Mouse (Mus musculus): ENCODE results near the gene Ccr9.
A peak's percentile ranks its signal among the peaks of the same experiment; 100 is the strongest.
"Not testable (repeated sequence)": the region's sequence is repeated elsewhere in the genome, so short reads cannot be mapped to it uniquely, and the experiment has no call there.

The Ccr9 gene

DNA sequence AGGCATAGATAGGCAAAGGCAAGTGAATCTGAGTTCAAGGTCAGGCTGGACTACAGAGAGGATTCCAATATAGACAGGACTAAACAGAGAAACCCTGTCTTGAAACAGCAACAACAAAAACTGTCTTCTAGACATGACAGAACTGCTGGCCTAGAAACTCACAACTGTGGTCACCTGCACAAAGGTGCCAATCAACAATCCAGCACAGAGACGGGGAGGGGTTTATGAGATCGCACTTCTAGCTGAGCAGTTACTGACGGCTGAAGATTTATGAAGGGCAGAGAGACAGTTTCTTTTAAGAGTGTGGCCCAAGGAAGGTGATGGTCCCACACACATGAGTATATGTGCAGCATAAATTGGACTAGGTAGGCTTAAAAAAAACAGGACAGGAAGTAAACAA lies 38.1 kb downstream of the Ccr9 start:
- DNase-seq (ENCODE audit: low read depth, low spot score): no peak

DNA sequence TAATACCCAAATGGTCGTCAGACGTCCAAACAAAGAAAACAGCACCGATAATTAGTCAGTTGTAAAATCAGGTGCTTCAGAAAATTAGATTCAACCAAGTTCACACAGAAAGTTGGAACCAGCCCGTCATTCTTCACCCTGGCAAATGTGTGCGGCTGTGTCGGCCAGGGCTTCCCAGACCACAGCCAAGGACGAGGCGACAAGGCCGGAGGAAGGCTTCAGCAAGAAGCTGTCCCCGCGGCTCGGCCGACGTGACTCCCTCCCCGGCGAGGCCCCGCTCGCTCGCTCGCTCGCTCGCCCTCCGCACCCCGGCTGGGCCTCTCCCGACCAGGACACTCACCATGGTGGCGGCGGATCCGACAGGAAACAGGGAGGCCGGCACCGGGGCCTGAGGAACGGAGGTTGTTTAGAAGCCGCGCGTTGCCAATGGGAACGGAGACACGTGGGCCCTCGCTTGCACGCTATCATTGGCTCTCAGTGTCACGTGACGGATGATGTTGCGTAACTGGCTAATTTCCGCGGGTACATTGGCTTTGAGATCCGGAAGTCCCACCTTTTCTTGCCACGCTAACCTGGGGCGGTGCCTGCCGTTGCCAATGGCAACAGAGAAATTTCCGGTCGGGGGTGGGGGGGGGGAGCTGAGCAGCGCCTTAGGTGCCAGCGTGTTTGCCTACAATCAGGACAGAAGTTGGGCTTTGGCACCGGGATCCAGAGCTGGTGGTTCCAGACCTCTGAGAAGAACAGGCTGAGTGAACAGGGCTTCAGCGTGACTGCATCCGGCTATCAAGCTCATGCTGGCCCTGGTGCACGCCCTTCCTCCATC lies 39.2 kb downstream of the Ccr9 start, which contains the start of gene Lztfl1:
Lztfl1 (minus strand) TSS at position 512 of the 823 bp plus-strand sequence.
- peak; percentile 99 for DNase-seq (ENCODE audit: low read depth, low spot score)

DNA sequence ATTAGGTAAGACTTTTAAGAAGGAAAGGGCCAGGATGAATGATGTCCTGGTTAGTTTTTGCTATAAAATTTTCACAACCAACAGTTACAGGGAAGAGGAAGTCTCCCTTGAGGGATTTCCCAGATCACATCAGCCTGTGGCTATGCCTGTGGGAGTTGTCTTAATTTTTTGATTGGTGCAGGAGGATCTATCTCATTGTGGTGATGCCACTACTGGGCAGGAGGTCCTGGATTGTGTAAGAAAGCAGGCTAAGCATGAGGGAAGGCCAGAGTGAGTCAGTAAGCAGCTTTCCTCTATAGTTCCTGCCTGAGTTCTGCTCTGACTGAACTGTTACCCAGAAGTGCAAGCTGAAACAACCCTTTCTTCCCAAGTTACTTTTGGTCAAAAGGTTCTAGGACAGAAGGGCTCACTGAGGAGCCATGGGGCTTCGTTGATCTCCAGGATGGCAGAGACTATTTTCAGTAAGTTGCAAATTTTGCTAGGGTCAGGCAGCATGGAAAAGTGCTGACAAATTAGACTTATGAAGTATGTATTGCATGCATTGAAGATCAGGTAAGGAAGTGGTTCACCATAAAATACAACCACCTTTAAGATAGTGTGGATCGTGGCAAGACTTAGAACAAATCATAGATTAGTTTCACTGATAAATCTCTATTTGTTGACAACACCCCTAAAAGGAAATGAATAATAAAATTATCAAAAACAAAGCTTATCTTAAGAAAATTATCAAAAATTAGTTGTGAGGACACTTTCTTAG lies 44.7 kb downstream of the Ccr9 start:
- no peak for DNase-seq (ENCODE audit: low read depth, low spot score)

DNA sequence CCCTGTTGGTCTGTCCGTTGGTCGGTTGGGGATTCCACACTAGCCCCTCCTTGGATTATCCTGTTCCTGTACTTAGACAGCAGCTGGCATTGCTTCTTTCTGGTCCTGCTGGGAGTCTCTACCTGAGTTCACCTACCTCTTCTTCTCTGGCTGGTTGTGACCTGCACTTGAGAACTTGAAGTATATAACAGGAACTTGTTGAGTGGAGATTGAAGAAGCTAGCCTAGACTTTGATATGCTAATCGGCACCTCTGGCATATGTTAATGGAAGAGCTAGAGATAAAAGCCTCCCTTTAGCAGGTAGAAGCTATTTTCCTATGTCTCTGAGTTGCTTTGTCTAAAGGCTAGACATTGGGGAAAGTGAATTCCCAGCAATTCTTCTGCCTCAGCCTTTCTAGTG lies 53.0 kb downstream of the Ccr9 start:
- DNase-seq (ENCODE audit: low read depth, low spot score): no peak

DNA sequence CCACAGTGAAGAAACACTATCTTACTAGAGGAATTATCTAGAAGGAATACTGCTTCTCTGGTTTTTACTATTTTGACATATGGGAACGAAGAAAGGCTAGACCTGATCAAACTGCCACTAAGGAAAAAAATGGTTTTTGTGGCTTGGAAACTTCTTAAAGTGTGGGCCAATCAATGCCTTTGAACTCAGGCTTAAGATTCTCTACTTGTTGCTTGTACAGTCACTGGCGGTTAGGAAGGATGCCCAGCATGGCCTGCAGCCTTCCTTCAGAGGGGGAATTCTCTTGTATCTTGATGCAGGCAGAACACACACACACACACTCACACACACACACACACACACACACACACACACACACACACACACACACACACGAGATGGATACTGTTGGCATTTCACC lies 55.9 kb downstream of the Ccr9 start:
- no peak for DNase-seq (ENCODE audit: low read depth, low spot score)

DNA sequence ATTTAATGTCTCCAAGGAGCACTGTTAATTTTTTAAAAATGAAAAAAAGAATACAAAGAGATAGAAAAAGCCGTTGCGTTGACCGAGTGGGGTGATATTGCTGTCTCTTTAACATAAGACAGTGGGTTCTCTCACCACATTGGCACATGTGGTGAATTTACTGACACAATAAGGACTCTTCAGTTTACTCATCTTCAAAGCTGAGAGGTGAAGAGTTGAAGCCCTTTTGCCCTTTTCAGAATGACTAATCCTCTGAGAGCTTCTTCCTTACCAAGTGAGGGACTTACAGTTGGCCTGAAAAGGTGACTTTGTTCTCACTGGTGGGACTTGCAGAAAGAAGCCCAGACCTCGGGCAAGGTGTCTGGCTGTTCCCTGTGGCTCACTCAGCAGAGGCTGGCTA lies 62.6 kb downstream of the Ccr9 start:
- DNase-seq (ENCODE audit: low read depth, low spot score): no peak

DNA sequence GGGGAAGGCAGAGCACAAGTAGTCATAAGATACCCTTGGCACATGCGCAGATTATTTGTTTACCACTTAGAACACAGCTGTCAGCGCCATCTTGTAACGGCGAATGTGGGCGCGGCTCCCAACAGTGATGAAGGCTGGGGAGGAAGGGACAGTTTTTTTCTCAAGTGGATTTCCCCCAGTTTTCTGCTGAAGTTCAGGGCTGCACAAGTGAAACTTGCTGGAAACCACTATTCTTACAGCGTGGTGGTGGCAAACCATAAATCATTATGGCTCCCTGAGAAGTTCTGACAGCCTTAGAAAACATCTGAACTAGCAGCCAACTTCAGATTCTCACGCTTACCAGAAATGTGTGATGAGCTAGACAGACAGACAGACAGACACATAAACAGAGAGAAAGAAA lies 71.4 kb downstream of the Ccr9 start:
- DNase-seq (ENCODE audit: low read depth, low spot score): not testable (repeated sequence)

DNA sequence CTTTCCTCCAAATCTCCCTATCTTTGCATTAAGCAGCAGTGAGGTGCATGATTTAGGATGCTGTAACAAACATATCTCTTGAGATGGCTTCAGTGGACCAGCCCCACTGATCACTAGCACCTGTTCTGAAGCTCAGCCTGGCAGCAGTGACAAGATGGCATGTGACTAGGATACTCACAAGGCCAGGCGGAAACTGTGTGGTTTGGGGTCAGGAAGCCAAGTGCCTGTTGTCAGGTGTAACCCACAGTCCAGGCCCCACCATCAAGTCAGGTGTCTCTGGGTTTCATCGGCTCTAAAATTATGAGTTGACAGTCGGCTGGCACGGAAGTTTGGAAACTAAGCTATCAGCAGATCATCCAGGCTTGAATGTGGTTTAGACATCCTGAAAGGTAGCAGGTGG lies 76.1 kb downstream of the Ccr9 start:
- DNase-seq (ENCODE audit: low read depth, low spot score): no peak

DNA sequence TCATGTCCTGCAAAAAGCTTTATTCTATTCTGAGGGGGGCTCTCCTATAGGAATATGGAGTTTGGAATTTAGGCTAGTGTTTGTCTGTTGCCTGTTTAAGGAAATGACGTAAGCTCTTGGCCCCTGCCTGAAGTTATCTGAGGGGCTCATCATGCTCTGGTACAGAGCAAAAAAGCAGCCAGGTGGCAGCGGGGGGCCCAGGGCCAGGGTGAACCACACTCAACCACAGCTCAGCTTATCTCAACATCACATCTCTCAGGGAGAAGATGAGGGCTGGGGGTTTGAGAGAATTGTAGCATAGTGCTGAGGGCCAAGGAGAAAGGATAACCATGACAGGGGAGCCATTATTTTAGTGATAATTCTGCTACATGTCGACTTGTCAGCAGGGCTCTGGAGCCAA lies 78.5 kb downstream of the Ccr9 start:
- no peak for DNase-seq (ENCODE audit: low read depth, low spot score)

DNA sequence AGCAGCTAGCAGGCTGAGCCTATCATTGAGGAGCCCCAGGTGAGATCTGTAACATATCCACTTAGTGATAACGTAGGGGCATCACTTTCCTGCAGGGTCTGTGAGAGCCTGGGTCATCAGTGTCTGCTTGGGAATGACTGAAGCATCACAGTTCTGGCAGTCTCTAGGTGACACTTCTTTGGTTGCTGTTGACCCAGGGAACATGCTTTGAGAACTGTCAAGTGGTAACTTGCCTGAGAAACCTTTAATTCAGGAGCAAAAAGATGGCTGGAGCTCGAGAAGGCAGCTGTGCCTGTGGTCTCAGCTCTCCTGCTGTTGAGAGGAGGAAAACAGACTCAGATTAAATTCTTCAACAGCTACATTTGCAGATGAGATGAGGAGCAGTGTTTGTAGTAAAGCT lies 79.1 kb downstream of the Ccr9 start:
- DNase-seq (ENCODE audit: low read depth, low spot score): no peak

DNA sequence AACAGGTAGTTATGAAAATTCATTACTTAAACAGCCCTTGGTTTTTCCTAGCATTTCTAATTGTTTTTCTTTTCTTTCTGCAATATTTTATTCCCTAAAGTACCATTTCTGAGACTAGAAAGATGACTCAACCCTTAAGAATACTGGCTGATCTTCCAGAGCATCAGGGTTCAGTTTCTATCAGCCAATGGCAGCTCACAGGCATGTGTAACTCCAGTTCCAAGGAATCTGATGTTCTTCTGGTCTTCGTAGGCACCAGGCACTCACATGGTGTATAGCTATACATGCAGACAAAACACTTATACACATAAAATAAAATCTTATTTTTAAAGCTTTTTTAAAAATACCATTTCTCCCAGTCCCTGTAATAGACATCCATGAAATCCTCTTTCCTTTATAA lies 79.9 kb downstream of the Ccr9 start:
- DNase-seq (ENCODE audit: low read depth, low spot score): no peak

DNA sequence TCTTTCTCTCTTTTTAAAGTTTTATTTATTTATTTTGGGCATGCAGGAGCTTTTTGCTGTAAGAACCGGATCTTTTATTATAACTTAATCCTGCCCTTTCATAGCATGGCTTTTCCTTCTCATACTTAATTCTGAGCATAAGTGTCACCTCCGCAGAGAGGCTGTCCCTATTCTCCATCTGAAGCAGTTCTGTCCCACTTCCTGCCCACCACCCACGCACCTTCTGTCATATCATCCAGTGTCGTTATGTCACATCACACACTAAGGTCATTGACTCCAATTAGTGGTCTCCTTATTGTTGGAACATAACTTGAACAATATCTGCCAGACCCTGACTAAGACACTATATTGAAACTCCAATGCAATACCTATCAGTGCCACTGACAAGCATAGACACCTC lies 80.4 kb downstream of the Ccr9 start:
- DNase-seq (ENCODE audit: low read depth, low spot score): no peak

DNA sequence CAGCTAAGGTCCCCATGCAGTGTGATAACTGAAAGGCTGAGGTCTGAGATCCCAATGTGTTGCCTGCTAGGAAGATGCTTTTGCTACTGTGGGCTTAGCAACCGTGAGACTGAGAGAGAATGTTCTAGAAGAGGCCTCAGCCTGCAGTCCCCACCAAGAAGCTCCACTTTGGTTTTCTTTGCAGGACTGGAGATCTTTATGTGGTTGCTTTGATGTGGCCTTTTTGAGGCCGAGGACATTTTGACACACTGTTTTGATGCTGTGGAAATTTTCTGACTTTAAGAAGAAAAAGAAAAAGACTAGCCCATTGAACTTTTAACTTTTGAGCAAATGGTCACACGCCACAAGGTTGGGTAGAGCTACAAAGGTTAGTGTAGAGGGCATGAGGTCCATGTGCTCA lies 82.6 kb downstream of the Ccr9 start:
- no peak for DNase-seq (ENCODE audit: low read depth, low spot score)

DNA sequence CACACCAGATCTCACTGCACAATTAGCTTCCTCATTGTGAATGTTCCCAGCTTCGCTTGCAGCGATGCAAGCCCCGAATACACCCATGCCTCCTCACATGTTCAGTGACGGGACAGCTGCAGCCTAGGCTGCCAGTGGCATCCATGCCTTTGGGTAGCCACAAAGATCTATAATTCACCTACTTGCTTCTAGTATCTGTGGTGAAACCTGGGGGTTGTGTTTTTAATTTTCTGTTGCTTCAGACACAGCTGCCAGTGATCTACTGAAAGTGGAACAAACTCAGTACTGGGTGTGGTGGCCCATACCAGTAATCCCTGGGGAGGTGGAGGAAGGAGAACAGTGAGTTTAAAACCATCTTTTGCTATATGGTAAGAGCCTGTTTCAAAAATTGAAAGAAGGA lies 84.6 kb downstream of the Ccr9 start:
- DNase-seq (ENCODE audit: low read depth, low spot score): no peak

DNA sequence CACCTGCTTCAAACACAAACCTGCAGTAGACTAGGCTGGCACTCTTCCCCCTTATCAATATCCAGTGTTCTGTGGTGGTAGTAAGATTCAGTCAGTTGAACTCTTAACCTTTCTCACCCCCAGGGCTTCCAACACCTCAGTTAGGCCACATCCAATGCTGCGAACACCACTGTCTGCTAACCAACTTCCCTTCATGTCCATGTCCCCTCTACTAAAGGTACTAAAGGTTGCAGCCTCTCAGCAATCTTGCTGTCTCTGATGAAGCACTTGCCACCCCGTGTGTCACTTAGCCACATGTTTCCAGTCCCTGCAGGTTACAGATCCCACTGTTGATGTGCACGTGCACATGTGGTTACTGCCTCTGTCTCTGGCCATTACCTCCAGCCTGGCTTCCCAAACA lies 85.5 kb downstream of the Ccr9 start:
- no peak for DNase-seq (ENCODE audit: low read depth, low spot score)

DNA sequence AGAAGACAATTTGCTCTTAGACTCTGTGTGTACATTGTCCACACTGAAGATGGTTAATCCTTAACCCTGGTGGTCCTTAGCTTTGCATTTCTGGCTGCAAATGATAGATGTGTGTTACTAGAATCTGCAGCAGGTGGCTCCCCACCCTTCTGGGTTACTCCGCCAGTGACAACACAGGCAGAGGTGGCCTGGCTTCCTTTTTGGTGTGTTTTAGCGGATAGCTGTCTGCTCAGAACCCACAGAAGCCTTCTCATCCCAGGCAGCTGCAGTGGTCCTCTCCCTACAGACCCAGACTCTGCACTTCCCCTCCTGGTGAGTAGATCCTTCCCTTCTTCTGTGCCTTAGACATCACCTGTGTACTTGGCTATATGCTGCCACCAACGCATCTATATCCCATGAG lies 88.8 kb downstream of the Ccr9 start:
- no peak for DNase-seq (ENCODE audit: low read depth, low spot score)

DNA sequence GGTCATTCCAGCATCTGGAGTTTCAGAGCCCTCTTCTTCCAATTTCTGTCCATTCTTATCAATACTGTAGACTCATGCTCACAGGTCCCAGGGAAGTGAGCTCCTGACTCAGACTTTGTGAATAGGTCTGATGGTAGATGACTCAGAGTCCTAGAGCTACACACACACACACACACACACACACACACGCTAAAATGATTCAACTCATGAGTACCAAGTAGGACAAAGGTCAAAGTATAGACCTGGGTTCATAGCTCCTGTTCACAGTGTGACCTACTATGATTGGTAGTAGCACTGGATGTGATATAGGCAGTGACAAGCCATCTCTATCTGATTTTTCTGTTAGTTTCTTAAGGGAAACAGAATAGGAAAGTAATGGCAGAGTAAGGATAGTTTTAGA lies 90.2 kb downstream of the Ccr9 start:
- no peak for DNase-seq (ENCODE audit: low read depth, low spot score)

DNA sequence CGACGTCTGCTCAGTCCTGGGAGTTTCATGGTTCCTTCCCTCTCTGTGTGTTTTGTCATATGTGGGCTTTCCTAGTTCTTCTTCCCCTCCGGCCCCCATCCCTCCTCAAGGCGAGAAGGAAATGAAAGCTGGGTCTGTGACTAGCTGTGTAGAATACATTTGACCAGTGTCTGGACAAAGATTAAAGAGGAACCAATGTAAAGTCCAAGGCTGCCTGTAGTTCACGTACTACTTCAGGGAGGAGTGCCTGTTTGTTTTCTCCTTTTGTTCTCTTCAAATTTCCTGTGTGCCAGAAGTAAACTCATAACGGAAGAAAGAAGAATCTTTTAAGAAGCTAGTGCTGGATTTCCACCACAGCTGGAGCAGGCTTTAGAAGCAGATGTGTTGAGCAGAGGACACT lies 91.3 kb downstream of the Ccr9 start:
- DNase-seq (ENCODE audit: low read depth, low spot score): no peak

DNA sequence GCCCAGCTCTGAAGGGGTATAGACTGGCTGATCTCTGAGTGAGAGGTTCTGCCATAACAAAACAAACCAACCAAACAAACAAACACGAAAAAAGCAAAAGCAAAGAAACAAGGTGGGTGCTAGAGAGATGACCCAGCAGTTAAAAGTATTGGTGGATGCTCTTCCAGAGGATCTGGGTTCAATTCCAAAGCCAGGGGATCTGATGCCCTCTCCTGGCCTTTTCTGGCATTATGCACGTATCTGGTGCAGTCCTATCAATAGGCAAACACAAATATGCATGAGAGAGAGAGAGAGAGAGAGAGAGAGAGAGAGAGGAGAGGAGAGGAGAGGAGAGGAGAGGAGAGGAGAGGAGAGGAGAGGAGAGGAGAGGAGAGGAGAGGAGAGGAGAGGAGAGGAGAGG lies 95.1 kb downstream of the Ccr9 start:
- not testable (repeated sequence) for DNase-seq (ENCODE audit: low read depth, low spot score)

DNA sequence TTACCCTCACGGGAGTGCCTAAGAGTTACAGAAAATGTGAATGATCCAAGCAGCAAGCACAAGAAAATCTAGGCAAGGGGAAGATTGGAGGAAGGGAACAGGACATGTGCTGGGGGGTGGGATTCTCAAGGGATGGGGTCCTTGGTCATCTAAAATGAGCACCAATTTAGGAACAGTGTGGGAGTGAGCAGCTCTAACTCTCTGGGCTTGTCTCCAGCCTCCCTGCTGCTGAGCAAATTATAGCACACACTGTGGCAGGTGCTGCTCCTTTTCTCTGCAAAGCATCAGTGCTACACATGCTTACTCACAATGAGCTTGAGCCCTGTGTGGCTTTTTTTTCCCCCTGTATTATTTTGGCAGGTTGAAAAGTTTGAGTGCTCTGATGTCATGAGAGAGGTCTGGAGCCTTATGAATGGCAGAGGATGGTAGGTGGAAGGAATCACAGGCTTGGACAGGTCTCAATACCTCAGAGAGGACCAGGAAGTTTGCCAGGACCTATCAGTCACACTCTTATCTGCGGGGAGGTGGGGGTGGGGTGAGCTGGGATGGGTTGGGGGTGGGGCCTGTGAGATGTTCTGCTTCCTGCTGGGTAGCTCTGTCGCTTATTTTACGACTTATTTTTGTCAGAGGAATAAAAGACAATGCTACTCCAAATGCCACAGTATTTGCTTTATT lies 110.8 kb downstream of the Ccr9 start:
- peak; percentile 55 for DNase-seq (ENCODE audit: low read depth, low spot score)

DNA sequence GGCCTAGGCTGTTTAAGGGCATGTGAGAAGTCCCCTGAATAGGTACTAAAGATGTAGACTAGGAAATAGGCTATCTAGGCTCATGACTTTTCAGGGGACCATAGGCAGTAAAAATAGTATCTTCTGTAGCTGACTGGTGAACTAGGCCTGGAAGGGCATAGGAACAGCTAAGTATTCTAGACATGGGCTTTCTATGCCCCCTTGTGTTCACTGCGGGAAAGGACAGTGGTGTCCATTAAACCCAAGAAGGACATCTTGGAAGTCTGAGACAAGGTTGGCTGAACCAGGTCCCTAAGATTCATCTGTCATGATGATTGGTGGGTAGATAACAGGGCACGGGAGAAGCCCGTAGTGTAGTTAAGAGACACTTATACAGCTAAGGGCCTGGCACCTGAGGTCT lies 117.9 kb downstream of the Ccr9 start:
- no peak for DNase-seq (ENCODE audit: low read depth, low spot score)

DNA sequence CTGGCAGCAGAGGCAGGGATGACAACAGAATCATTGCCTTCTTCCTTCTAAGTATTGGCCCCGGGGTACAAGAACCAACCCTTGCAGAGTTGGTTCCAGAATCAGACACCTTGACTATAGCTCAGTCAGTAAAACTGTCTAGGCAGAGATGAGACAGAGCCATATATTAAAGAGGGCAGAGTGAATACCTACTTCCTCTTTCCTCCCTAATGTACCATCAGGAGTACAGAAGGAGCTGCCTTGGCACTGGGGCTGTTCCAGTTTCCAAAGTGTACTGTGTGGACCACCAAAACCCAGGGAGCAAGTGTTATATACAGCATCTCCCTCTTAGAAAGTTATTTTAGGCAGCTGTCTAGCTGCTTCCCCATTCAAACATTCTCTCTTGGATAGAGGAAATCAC lies 123.3 kb downstream of the Ccr9 start:
- DNase-seq (ENCODE audit: low read depth, low spot score): no peak

DNA sequence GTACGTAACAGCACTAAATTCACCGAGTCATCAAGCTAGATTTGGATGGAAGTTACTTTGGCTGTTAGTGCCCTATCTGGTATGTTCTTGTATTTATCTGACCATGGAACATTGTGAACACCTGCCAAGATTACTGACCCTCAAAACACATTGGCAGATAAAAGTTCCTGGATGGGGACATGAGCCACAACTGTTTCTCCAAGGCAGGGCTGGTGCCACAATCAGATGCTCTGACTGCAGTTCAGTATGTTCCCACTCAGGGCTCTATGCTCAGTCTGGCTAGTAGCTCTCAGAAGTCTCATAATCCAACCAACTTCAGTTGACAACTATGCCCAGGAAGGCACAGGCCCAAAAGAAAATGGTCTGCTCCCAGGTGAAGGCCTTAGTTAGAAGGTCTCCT lies 124.2 kb downstream of the Ccr9 start:
- no peak for DNase-seq (ENCODE audit: low read depth, low spot score)

All from telencephalon, adult 2 months (tissue).